Mouse (Mus musculus) heart, embryonic 10.5 days (tissue): ENCODE measurements around the gene Clpb. TPM values are rescaled to one million over a fixed set of nuclear protein-coding genes. Genes with fewer than 3 reads are reported as not detected.
"Not testable (repeated sequence)": the region's sequence is repeated elsewhere in the genome, so short reads cannot be mapped to it uniquely, and the experiment has no call there.

Experiments
- DNase-seq: peaks from one replicate; pipeline ENCODE4 v3.0.0-alpha.2; 2017; ENCODE audit warnings: low spot score
- H3K27ac ChIP-seq: fragments of 300-500 bp; sonication (generic); 2 replicates; pipeline ENCODE4 v1.5.1; 2016; ENCODE audit warnings: mild to moderate bottlenecking
- H3K27me3 ChIP-seq: fragments of 300-500 bp; sonication (generic); 2 replicates; pipeline ENCODE4 v1.6.1; 2016; ENCODE audit warnings: mild to moderate bottlenecking; ENCODE audit not compliant: poor library complexity, insufficient read depth, severe bottlenecking
- H3K36me3 ChIP-seq: fragments of 300-500 bp; sonication (generic); 2 replicates; pipeline ENCODE4 v1.6.1; 2016; ENCODE audit warnings: mild to moderate bottlenecking, moderate library complexity
- H3K4me1 ChIP-seq: fragments of 300-500 bp; sonication (generic); 2 replicates; pipeline ENCODE4 v1.6.1; 2016; ENCODE audit warnings: mild to moderate bottlenecking
- H3K4me3 ChIP-seq: fragments of 300-500 bp; sonication (generic); 2 replicates; pipeline ENCODE4 v1.5.1; 2016; ENCODE audit warnings: mild to moderate bottlenecking, moderate library complexity
- H3K9me3 ChIP-seq: fragments of 300-500 bp; sonication (generic); 2 replicates; pipeline ENCODE4 v1.6.1; 2016; ENCODE audit warnings: mild to moderate bottlenecking, moderate library complexity
- WGBS: fragments of 180-500 bp; shearing (Covaris S2); methylation state at CpG from one replicate; pipeline ENCODE4 v1.1.7; 2016; 5-methylcytosine and 5-hydroxymethylcytosine counted together
- polyA plus RNA-seq: library from polyadenylated mRNA; unstranded; fragments of >200 nt; fragmentation: Nextera tagmentation; extraction: Ambion mirVana; gene quantifications from 2 replicates; pipeline ENCODE4 v1.2.1, GENCODE M21; 2016

The Clpb gene
- 55.9 and 63.0 TPM in 2 replicates for polyA plus RNA-seq

GRCm38 (mm10) chr7:101663514-101664159 is at the start of gene Clpb:
TSS of gene Clpb (plus strand) at chr7:101663633.
- WGBS, result 2% methylated on average over 49 of the region's 49 CpGs
- H3K4me3 ChIP-seq, result peak within 1 kb of the TSS; percentile 76
- no peaks in the 10 kb centered on the region; the same call in 1 of the 2 replicates for H3K27me3 ChIP-seq
- peaks cover 19% of the 10 kb centered on the region for H3K4me1 ChIP-seq
- 0 out of 2 replicates have a peak, but pooled peaks cover 5% of the 10 kb centered on the region for H3K36me3 ChIP-seq
- no peaks in the 10 kb centered on the region for H3K9me3 ChIP-seq
- H3K27ac ChIP-seq, result peak within 1 kb of the TSS; percentile 88
- DNase-seq, result peak; percentile 98

- WGBS, result 76% methylated on average over 7 of the region's 7 CpGs
- Histone ChIP-seq H3K27ac (no peak overlapping the region), H3K4me1 (no peaks in the 10 kb centered on the region), H3K4me3 (no peak overlapping the region), H3K36me3 (no peaks in the 10 kb centered on the region), H3K9me3 (no peaks in the 10 kb centered on the region), H3K27me3 (no peaks in the 10 kb centered on the region)
- DNase-seq, result no peak
These were observed 48.0 kb upstream of the Clpb start for GRCm38 (mm10) chr7:101615406-101615805.

GRCm38 (mm10) chr7:101616136-101616835 is 47.1 kb upstream of the Clpb start:
- Histone ChIP-seq H3K4me1 (no peaks in the 10 kb centered on the region), H3K9me3 (no peaks in the 10 kb centered on the region), H3K27me3 (no peaks in the 10 kb centered on the region), H3K27ac (no peak overlapping the region), H3K36me3 (no peaks in the 10 kb centered on the region), H3K4me3 (no peak overlapping the region)
- DNase-seq, result no peak
- 71% methylated on average over 6 of the region's 6 CpGs for WGBS

GRCm38 (mm10) chr7:101617438-101618165 is 45.8 kb upstream of the Clpb start:
- Histone ChIP-seq H3K27me3 (no peaks in the 10 kb centered on the region), H3K4me1 (no peaks in the 10 kb centered on the region), H3K36me3 (no peaks in the 10 kb centered on the region), H3K9me3 (no peaks in the 10 kb centered on the region), H3K27ac (no peak overlapping the region), H3K4me3 (no peak overlapping the region)
- WGBS, result 64% methylated on average over 10 of the region's 10 CpGs
- no peak for DNase-seq

DNA sequence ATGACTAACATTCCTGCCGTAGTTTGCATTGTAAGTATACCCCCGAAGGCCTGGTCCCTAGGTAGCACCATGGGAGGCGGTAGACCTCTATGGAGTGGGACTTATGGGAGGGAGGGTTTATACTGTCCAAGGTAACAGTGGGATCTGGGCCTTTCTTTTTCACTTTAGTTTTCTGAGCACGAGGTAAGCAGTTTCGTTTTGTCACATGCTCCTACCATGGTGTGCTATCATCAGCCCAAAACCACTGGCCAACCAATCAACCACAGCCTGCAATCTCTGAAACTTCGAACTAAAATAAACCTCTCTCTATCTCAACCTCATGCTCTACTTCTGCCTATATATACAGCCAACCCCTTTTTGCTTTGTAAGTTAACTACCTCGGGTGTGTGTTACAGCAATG is 45.2 kb upstream of the Clpb start:
- Histone ChIP-seq H3K4me1 (no peaks in the 10 kb centered on the region), H3K27ac (no peak overlapping the region)
- WGBS, result 77% methylated on average over 7 of the region's 7 CpGs

DNA sequence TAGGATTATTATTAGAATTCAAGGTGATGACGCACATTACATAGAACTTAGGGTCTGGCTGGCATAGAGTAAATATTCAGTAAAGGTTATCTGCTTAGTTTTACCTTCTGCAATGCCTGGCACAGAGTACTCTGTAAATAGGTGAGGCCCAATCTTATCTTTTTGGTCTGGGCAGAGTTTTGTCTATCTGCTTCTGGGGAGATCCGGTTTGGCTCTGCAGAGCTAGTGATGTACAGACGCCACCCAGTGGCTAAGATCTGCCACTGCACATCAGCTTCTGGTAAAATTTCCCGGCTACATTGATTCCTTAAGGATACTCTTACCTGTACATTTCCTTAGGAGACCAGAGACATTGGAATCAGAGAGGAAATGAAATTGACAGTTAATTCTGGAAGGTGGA is 43.1 kb upstream of the Clpb start:
- H3K36me3 ChIP-seq, result no peaks in the 10 kb centered on the region
- 28% methylated on average over 4 of the region's 4 CpGs for WGBS
- H3K9me3 ChIP-seq, result no peaks in the 10 kb centered on the region
- no peaks in the 10 kb centered on the region for H3K27me3 ChIP-seq
- H3K27ac ChIP-seq, result no peak overlapping the region
- DNase-seq, result no peak
- H3K4me1 ChIP-seq, result no peaks in the 10 kb centered on the region
- H3K4me3 ChIP-seq, result no peak overlapping the region

More for the DNA sequence above, 45.2 kb upstream of the Clpb start:
- no peaks in the 10 kb centered on the region for H3K36me3 ChIP-seq
- no peak for DNase-seq
- no peaks in the 10 kb centered on the region for H3K27me3 ChIP-seq
- no peaks in the 10 kb centered on the region for H3K9me3 ChIP-seq
- no peak overlapping the region for H3K4me3 ChIP-seq

DNA sequence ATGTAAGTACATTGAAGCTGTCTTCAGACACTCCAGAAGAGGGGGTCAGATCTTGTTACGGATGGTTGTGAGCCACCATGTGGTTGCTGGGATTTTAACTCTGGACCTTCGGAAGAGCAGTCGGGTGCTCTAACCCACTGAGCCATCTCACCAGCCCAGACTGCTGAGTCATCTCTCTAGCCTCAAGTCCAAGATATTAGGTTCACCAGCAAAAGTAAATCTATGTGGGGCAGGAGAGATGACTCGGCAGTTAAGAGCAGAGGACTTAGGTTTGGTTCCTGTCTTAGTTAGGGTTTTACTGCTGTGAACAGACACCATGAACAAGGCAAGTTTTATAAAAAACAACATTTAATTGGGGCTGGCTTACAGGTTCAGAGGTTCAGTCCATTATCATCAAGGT is 41.6 kb upstream of the Clpb start:
- not testable (repeated sequence) for H3K4me3 ChIP-seq, H3K27ac ChIP-seq, H3K36me3 ChIP-seq, DNase-seq, H3K9me3 ChIP-seq, H3K4me1 ChIP-seq, H3K27me3 ChIP-seq
- 70% methylated on average over 4 of the region's 4 CpGs for WGBS

GRCm38 (mm10) chr7:101624283-101624682 is 39.1 kb upstream of the Clpb start:
- no peaks in the 10 kb centered on the region for H3K4me1 ChIP-seq
- no peaks in the 10 kb centered on the region for H3K36me3 ChIP-seq
- no peaks in the 10 kb centered on the region for H3K9me3 ChIP-seq
- no peaks in the 10 kb centered on the region for H3K27me3 ChIP-seq
- 47% methylated on average over 6 of the region's 6 CpGs for WGBS
- DNase-seq, result no peak
- H3K27ac ChIP-seq, result no peak overlapping the region
- H3K4me3 ChIP-seq, result no peak overlapping the region

DNA sequence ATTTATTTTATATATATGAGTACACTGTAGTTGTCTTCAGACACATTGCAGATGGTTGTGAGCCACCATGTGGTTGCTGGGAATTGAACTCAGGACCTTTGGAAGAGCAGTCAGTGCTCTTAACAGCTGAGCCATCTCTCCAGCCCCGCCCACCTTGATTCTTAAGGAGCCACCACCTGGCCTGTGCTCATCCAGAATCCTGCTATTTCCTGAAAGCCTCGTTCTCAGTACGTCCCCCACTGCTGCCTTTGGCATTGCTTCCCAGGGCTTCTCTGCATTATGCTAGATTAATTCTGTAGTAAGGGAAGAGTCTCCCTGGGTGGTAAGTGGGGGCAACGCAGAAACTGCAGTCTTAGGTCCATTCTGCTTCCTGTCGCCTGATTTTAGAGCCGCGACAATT is 36.3 kb upstream of the Clpb start:
- H3K27ac ChIP-seq, H3K36me3 ChIP-seq, DNase-seq, H3K4me1 ChIP-seq, H3K4me3 ChIP-seq, H3K9me3 ChIP-seq, H3K27me3 ChIP-seq: not testable (repeated sequence)
- 62% methylated on average over 7 of the region's 7 CpGs for WGBS

DNA sequence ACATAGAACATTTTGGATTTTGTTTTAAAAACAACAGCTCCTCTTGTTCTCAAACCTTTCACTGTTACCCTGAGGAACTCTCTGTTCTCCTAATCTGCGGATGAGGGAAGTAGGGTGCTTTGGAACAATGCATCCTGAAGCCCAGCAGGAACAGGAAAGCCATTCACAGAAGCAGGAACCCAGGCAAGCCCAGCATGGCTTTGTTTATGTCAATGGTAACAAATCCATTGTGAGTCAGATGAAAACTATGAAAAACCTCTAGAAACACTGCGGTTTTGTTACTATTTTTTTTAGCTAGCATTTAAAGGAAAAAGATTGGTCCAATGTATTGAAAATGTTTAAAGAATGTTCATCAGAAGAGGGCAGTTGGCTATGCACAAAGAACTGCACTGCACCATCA is 35.0 kb upstream of the Clpb start:
- DNase-seq, result no peak
- no peaks in the 10 kb centered on the region for H3K4me1 ChIP-seq
- H3K9me3 ChIP-seq, result no peaks in the 10 kb centered on the region
- no peak overlapping the region for H3K4me3 ChIP-seq
- no peaks in the 10 kb centered on the region for H3K27me3 ChIP-seq
- H3K36me3 ChIP-seq, result no peaks in the 10 kb centered on the region
- H3K27ac ChIP-seq, result no peak overlapping the region
- 52% methylated on average over 2 of the region's 2 CpGs for WGBS

DNA sequence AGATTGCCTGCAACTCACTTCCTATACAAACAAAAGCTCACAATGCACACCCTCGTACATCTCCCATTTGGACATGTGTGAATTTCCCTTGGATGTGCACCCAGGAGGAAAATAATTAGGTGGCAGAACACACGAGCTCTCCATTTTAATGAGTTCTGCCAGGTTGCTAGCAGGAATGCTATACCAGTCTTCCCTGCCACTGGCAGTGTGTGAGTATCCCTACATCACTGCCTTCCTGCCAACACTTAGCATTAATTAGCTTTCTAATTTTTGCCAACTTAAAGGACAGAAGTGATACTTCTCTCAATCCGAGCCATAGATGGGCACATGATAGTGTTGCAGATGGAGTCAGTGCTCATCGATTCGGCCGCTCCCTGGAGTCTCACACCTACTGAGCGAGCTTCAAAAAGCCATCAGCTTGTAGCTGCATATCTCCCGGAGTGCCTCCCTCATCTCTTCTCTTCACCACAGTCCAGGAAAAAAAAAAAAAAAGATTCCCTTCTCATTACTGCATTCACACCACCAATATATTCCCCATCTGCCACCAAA is 29.7 kb upstream of the Clpb start:
- WGBS, result 69% methylated on average over 8 of the region's 8 CpGs
- no peak for DNase-seq
- Histone ChIP-seq H3K27ac (no peak overlapping the region), H3K4me3 (no peak overlapping the region), H3K9me3 (no peaks in the 10 kb centered on the region), H3K27me3 (no peaks in the 10 kb centered on the region), H3K36me3 (no peaks in the 10 kb centered on the region), H3K4me1 (no peaks in the 10 kb centered on the region)

GRCm38 (mm10) chr7:101634513-101634912 is 28.9 kb upstream of the Clpb start:
- WGBS, result 70% methylated on average over 4 of the region's 4 CpGs
- no peak overlapping the region for H3K27ac ChIP-seq
- no peaks in the 10 kb centered on the region for H3K36me3 ChIP-seq
- H3K27me3 ChIP-seq, result no peaks in the 10 kb centered on the region
- no peak overlapping the region for H3K4me3 ChIP-seq
- DNase-seq, result no peak
- H3K9me3 ChIP-seq, result no peaks in the 10 kb centered on the region
- H3K4me1 ChIP-seq, result no peaks in the 10 kb centered on the region

GRCm38 (mm10) chr7:101636056-101636455 is 27.4 kb upstream of the Clpb start:
- no peaks in the 10 kb centered on the region for H3K4me1 ChIP-seq
- no peaks in the 10 kb centered on the region for H3K36me3 ChIP-seq
- no peak overlapping the region for H3K27ac ChIP-seq
- H3K4me3 ChIP-seq, result no peak overlapping the region
- no peak for DNase-seq
- H3K27me3 ChIP-seq, result no peaks in the 10 kb centered on the region
- 72% methylated on average over 2 of the region's 2 CpGs for WGBS
- H3K9me3 ChIP-seq, result no peaks in the 10 kb centered on the region
